Mouse (Mus musculus) intestine, postnatal 0 days (tissue): ENCODE measurements at regions not wholly inside any gene's neighbourhood (a gene's known extent, or its start where the extent isn't known, plus 50 kb on each side); places are given as distances from the start of the nearest gene placed in this dataset.
A peak's percentile ranks its signal among the peaks of the same experiment; 100 is the strongest.

ENCODE experiments used
- ATAC-seq: fragments of 200-750 bp; cut with Nextera tagmentation; 2 replicates; pipeline ENCODE4 v1.8.0; 2017; ENCODE audit warnings: mild to moderate bottlenecking, moderate TSS enrichment, moderate library complexity
- H3K27ac ChIP-seq: fragments of 300-500 bp; sonication (generic); 2 replicates; pipeline ENCODE4 v1.5.1; 2014; ENCODE audit warnings: mild to moderate bottlenecking, low read depth, low read length, moderate library complexity
- H3K27me3 ChIP-seq: fragments of 300-500 bp; sonication (generic); replicated peaks from 2 replicates; pipeline ENCODE4 v1.6.1; 2014; ENCODE audit warnings: low read length, mixed read lengths; ENCODE audit not compliant: control insufficient read depth, insufficient read depth
- H3K36me3 ChIP-seq: fragments of 300-500 bp; sonication (generic); 2 replicates; pipeline ENCODE4 v1.6.1; 2014; ENCODE audit warnings: mild to moderate bottlenecking, moderate library complexity; ENCODE audit not compliant: control insufficient read depth, insufficient read depth
- H3K4me1 ChIP-seq: fragments of 300-500 bp; sonication (generic); replicated peaks from 2 replicates; pipeline ENCODE4 v1.6.1; 2014; ENCODE audit warnings: antibody characterized with exemption, low read length, mixed read lengths; ENCODE audit not compliant: control insufficient read depth, insufficient read depth
- H3K4me2 ChIP-seq: fragments of 300-500 bp; sonication (generic); replicated peaks from 2 replicates; pipeline ENCODE4 v1.6.1; 2014; ENCODE audit warnings: low read depth, mild to moderate bottlenecking, moderate library complexity
- H3K4me3 ChIP-seq: fragments of 300-500 bp; sonication (generic); 2 replicates; pipeline ENCODE4 v1.5.1; 2014; ENCODE audit warnings: low read depth, low read length
- H3K9ac ChIP-seq: fragments of 300-500 bp; sonication (generic); 2 replicates; pipeline ENCODE4 v1.6.1; 2014; ENCODE audit warnings: mild to moderate bottlenecking, low read depth, low read length
- H3K9me3 ChIP-seq: fragments of 300-500 bp; sonication (generic); 2 replicates; pipeline ENCODE4 v1.6.1; 2016; ENCODE audit warnings: mixed run types; ENCODE audit not compliant: control insufficient read depth
- CTCF ChIP-seq: sonication (generic); IDR thresholded peaks from 2 replicates; pipeline ENCODE4 v1.5.1; 2016; ENCODE audit warnings: low read depth, mild to moderate bottlenecking, control low read depth, antibody characterized with exemption, moderate library complexity
- WGBS: fragments of 180-500 bp; shearing (Covaris S2); extraction: QIAGEN DNeasy Blood & Tissue Kit; methylation state at CpG from one replicate; pipeline ENCODE4 v1.1.7; 2014; 5-methylcytosine and 5-hydroxymethylcytosine counted together

DNA sequence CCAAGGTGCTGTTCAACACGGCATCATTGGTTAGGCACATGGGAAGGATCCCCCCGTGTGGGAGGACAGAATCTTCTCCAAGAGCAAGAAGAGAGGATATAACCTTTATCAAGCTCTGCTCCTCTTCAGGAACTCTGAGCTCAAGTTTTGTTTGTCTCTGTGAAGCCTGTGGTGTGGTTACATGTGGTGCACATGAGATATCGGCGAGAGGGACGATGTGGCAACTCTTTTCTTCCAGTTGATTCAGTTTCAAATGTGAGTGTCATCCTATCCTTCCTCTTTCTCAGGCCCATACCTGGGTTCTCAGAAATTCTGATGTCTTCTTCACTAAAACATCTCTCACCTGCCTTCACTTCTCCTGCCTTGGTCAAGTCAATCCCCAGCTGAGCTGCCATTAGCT lies 145.3 kb upstream of the Gm9833 start:
- Histone ChIP-seq H3K9ac (no peak overlapping the region), H3K4me1 (no peaks in the 10 kb centered on the region), H3K36me3 (no peaks in the 10 kb centered on the region), H3K27ac (no peak overlapping the region), H3K27me3 (no peaks in the 10 kb centered on the region), H3K4me2 (no peak overlapping the region), H3K4me3 (no peak overlapping the region), H3K9me3 (no peaks in the 10 kb centered on the region)
- no peak for TF ChIP-seq CTCF
- 91% methylated on average over 5 of the region's 5 CpGs for WGBS
- ATAC-seq, result no peak

DNA sequence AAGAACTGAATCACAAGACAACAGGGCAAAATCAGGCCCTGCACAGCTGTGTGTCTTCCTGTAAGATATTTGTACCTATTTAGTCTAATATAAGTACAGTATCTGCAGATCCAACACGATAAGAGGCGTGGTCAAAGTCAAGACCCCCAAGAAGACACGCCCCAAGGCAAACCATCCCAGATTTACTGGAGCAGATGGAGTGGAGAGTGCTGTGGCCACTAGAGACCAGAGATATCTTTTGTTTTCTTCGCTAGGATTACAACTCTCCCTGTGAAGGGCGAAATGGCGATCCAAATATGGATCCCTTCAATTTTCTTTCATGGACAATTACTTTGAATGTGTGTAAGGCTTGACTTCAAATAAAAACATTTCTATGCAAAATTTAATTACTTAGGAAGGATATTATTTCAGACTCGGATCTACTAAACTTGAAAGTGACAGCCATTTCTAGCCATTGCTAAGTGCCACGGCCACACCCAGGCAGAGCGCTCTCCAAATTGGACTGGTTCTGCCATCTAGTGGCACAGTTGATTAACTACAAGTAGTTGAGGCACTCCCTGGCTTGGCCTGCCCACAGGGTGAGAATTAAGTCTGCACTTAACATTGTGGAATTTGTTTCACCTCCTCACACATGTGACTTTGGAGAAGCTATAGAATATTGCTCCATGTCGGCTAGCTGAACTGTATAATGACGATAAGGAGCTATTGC lies 140.4 kb upstream of the Gm9833 start:
- H3K27ac ChIP-seq, result no peak overlapping the region
- 54% methylated on average over 11 of the region's 11 CpGs for WGBS
- no peak overlapping the region for H3K4me2 ChIP-seq
- no peak overlapping the region for H3K9ac ChIP-seq
- H3K4me1 ChIP-seq, result no peaks in the 10 kb centered on the region
- no peaks in the 10 kb centered on the region for H3K9me3 ChIP-seq
- TF ChIP-seq CTCF, result peak; percentile 99
- no peak overlapping the region for H3K4me3 ChIP-seq
- peak; percentile 75 for ATAC-seq
- H3K36me3 ChIP-seq, result no peaks in the 10 kb centered on the region
- no peaks in the 10 kb centered on the region for H3K27me3 ChIP-seq

- H3K4me3 ChIP-seq, result no peak overlapping the region
- no peak for TF ChIP-seq CTCF
- H3K27ac ChIP-seq, result no peak overlapping the region
- H3K4me1 ChIP-seq, result no peaks in the 10 kb centered on the region
- H3K9me3 ChIP-seq, result no peaks in the 10 kb centered on the region
- no peak overlapping the region for H3K9ac ChIP-seq
- no peak overlapping the region for H3K4me2 ChIP-seq
- WGBS, result 71% methylated on average over 7 of the region's 7 CpGs
- H3K27me3 ChIP-seq, result no peaks in the 10 kb centered on the region
- no peaks in the 10 kb centered on the region for H3K36me3 ChIP-seq
- ATAC-seq, result no peak
Measured at GRCm38 (mm10) chr3:9948114-9948513, 139.8 kb upstream of the Gm9833 start.

DNA sequence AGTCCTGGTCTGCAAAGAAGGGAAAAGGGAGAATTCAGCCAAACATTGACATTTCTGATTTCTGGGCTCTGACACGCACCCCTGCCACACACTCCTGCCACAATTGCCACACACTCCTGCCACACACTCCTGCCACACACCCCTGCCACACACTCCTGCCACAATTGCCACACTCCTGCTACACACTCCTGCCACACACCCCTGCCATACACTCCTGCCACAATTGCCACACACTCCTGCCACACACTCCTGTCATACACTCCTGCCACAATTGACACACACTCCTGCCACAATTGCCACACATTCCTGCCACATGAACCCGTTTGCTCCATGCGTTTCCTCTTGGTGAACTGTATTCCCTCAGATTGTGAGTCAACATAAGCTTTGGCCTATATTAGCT lies 130.0 kb upstream of the Gm9833 start:
- Histone ChIP-seq H3K4me1 (no peaks in the 10 kb centered on the region), H3K9me3 (no peaks in the 10 kb centered on the region), H3K4me3 (no peak overlapping the region), H3K4me2 (no peak overlapping the region), H3K27me3 (no peaks in the 10 kb centered on the region), H3K27ac (no peak overlapping the region), H3K36me3 (no peaks in the 10 kb centered on the region), H3K9ac (no peak overlapping the region)
- 85% methylated on average over 3 of the region's 3 CpGs for WGBS
- no peak for ATAC-seq
- TF ChIP-seq CTCF, result no peak

DNA sequence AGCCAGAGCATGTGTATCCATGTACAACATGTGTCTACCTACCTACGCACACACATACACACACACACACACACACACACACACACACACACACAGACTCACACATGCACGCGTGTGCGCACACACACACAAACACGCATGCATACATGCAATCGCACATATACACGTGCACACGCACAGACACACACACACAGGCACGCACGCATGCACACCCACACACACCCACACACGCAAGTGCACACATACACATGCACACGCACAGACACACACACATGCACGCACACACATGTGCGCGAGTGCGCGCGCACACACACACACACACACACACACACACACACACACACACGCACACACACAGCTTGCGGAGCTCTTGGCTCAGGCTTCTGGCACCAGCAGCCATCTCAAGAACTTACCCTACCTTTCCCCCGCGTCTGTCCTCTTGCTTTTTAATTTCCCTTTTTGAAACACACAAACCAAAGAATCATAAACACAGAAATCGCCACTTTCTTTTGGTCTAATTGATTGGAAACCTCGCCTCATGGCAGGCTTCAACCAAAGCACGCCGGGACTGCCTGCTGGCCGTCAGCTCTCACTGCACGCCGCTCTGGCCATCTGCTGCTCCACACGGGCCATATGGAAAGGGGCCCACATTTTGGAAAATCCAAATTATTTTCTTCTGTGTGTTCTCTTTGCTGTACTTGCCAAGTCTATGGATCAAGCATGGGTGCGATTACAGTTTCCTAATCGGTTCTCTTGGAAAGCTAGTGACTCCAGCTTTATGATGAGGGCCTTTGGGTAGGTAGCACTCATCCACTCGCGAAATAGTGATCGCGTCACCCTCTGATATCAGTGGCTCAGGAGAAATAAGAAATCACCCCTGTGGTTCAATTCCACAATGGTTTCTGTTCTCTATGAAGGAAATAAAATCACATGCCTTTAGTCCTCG lies 127.9 kb upstream of the Gm9833 start:
- no peak overlapping the region for H3K4me2 ChIP-seq
- no peaks in the 10 kb centered on the region for H3K36me3 ChIP-seq
- 94% methylated on average over 37 of the region's 37 CpGs for WGBS
- H3K27me3 ChIP-seq, result no peaks in the 10 kb centered on the region
- TF ChIP-seq CTCF, result no peak
- H3K27ac ChIP-seq, result no peak overlapping the region
- no peaks in the 10 kb centered on the region for H3K4me1 ChIP-seq
- no peaks in the 10 kb centered on the region for H3K9me3 ChIP-seq
- H3K9ac ChIP-seq, result no peak overlapping the region
- ATAC-seq, result no peak
- no peak overlapping the region for H3K4me3 ChIP-seq

GRCm38 (mm10) chr3:9960696-9961095 lies 127.2 kb upstream of the Gm9833 start:
- peak; percentile 45 for TF ChIP-seq CTCF
- H3K4me2 ChIP-seq, result no peak overlapping the region
- H3K4me1 ChIP-seq, result no peaks in the 10 kb centered on the region
- H3K9me3 ChIP-seq, result no peaks in the 10 kb centered on the region
- no peak overlapping the region for H3K27ac ChIP-seq
- no peak overlapping the region for H3K4me3 ChIP-seq
- H3K36me3 ChIP-seq, result no peaks in the 10 kb centered on the region
- H3K9ac ChIP-seq, result no peak overlapping the region
- ATAC-seq, result no peak
- no peaks in the 10 kb centered on the region for H3K27me3 ChIP-seq
- 51% methylated on average over 7 of the region's 7 CpGs for WGBS
